Mouse (Mus musculus) cortical plate, adult 2 months (tissue): Measurements from ENCODE around the gene Sfta2. TPM values are rescaled to one million over a fixed set of nuclear protein-coding genes. Genes with fewer than 3 reads are reported as not detected.

ENCODE experiments used
- H3K27ac ChIP-seq: fragments of 200-500 bp; 2 replicates; pipeline ENCODE4 v1.5.1; 2012; ENCODE audit warnings: low read length, control low read depth, inconsistent platforms; ENCODE audit not compliant: insufficient read depth
- H3K4me1 ChIP-seq: fragments of 200-500 bp; 2 replicates; pipeline ENCODE4 v1.6.1; 2011; ENCODE audit warnings: low read length; ENCODE audit not compliant: control insufficient read depth, insufficient read depth
- H3K4me3 ChIP-seq: fragments of 200-500 bp; 2 replicates; pipeline ENCODE4 v1.5.1; 2011; ENCODE audit warnings: mild to moderate bottlenecking, low read length, control low read depth; ENCODE audit not compliant: insufficient read depth
- CTCF ChIP-seq: fragments of 200-500 bp; IDR thresholded peaks from 2 replicates; pipeline ENCODE4 v1.5.1; 2011; ENCODE audit warnings: mild to moderate bottlenecking, control low read depth, low read length; ENCODE audit not compliant: insufficient read depth; ENCODE audit errors: extremely low read depth
- POLR2A ChIP-seq: fragments of 200-500 bp; IDR thresholded peaks from 2 replicates; pipeline ENCODE4 v1.6.1; 2011; ENCODE audit warnings: mild to moderate bottlenecking, low read length, control low read depth; ENCODE audit not compliant: insufficient read depth; ENCODE audit errors: extremely low read depth
- polyA plus RNA-seq: library from polyadenylated mRNA; depleted of rRNA; stranded (reverse); fragments of >200 nt; gene quantifications from 2 replicates; pipeline ENCODE4 v1.2.3, GENCODE M21; 2012; rRNA removed

The Sfta2 gene
- polyA plus RNA-seq, 1 experiment, result not detected

- Histone ChIP-seq H3K4me3 (no peak overlapping the region), H3K4me1 (peaks cover 6% of the 10 kb centered on the region), H3K27ac (no peak overlapping the region)
- TF ChIP-seq POLR2A, result no peak
- TF ChIP-seq CTCF, result no peak
These were observed 91.0 kb downstream of the Sfta2 start for GRCm38 (mm10) chr17:35692368-35692767.

- H3K4me3 ChIP-seq, result no peak overlapping the region
- no peak overlapping the region for H3K27ac ChIP-seq
- no peak for TF ChIP-seq CTCF
- TF ChIP-seq POLR2A, result no peak
- H3K4me1 ChIP-seq, result peaks cover 13% of the 10 kb centered on the region
These were observed 92.6 kb downstream of the Sfta2 start for GRCm38 (mm10) chr17:35693906-35694305.

- no peak overlapping the region for H3K27ac ChIP-seq
- peaks cover 13% of the 10 kb centered on the region for H3K4me1 ChIP-seq
- H3K4me3 ChIP-seq, result no peak overlapping the region
- TF ChIP-seq POLR2A (no peak), CTCF (peak; percentile 29; the same call in 1 of the 2 replicates)
These were observed 93.9 kb downstream of the Sfta2 start for GRCm38 (mm10) chr17:35695289-35695688.

GRCm38 (mm10) chr17:35696691-35697090, 95.3 kb downstream of the Sfta2 start:
- Histone ChIP-seq H3K4me1 (peaks cover 13% of the 10 kb centered on the region), H3K27ac (peak overlapping the region; percentile 92), H3K4me3 (peak overlapping the region; percentile 29)
- TF ChIP-seq POLR2A (no peak), CTCF (no peak)

- TF ChIP-seq CTCF (no peak), POLR2A (no peak)
- H3K4me3 ChIP-seq, result peak overlapping the region; percentile 29
- peak overlapping the region; percentile 92 for H3K27ac ChIP-seq
- H3K4me1 ChIP-seq, result peaks cover 13% of the 10 kb centered on the region
These were observed 96.0 kb downstream of the Sfta2 start for GRCm38 (mm10) chr17:35697429-35697758.

GRCm38 (mm10) chr17:35697759-35698500, 96.6 kb downstream of the Sfta2 start:
- TF ChIP-seq POLR2A, result peak; percentile 39; the same call in 1 of the 2 replicates
- no peak for TF ChIP-seq CTCF
- H3K4me1 ChIP-seq, result peaks cover 13% of the 10 kb centered on the region
- H3K27ac ChIP-seq, result peak overlapping the region; percentile 92

GRCm38 (mm10) chr17:35698501-35698883, 97.1 kb downstream of the Sfta2 start:
- TF ChIP-seq POLR2A, result no peak
- no peak for TF ChIP-seq CTCF

More at GRCm38 (mm10) chr17:35697759-35698500, 96.6 kb downstream of the Sfta2 start:
- H3K4me3 ChIP-seq, result peak overlapping the region; percentile 29

GRCm38 (mm10) chr17:35699919-35700318, 98.6 kb downstream of the Sfta2 start:
- no peak for TF ChIP-seq POLR2A
- H3K4me1 ChIP-seq, result peaks cover 11% of the 10 kb centered on the region

More at GRCm38 (mm10) chr17:35698501-35698883, 97.1 kb downstream of the Sfta2 start:
- Histone ChIP-seq H3K4me3 (peak overlapping the region; percentile 29), H3K4me1 (peaks cover 12% of the 10 kb centered on the region), H3K27ac (peak overlapping the region; percentile 92)

More at GRCm38 (mm10) chr17:35699919-35700318, 98.6 kb downstream of the Sfta2 start:
- Histone ChIP-seq H3K4me3 (peak overlapping the region; percentile 54), H3K27ac (peak overlapping the region; percentile 62)

Other genes with a start within 250 kb of the Sfta2 start
- 6.2 and 6.5 TPM in 2 replicates for gene H2-Q4, start 221.9 kb upstream of the Sfta2 start, polyA plus RNA-seq
- 1.2 and 1.7 TPM in 2 replicates for gene H2-Q6, start 176.7 kb upstream of the Sfta2 start, polyA plus RNA-seq
- gene H2-Q7, start 162.4 kb upstream of the Sfta2 start, polyA plus RNA-seq, result 1.2 and 1.9 TPM in 2 replicates
- gene H2-Q10, start 131.5 kb upstream of the Sfta2 start, polyA plus RNA-seq, result 0.04 and 0.09 TPM in 2 replicates
- gene Pou5f1, start 95.5 kb upstream of the Sfta2 start, polyA plus RNA-seq, result not detected in 2 replicates
- gene Tcf19, start 84.7 kb upstream of the Sfta2 start, polyA plus RNA-seq, result 10.3 and 11.9 TPM in 2 replicates
- gene Cchcr1, start 84.4 kb upstream of the Sfta2 start, polyA plus RNA-seq, result 14.2 and 14.5 TPM in 2 replicates
- gene Psors1c2, start 68.3 kb upstream of the Sfta2 start, polyA plus RNA-seq, result 1.1 and 1.2 TPM in 2 replicates
- 1.8 and 1.9 TPM in 2 replicates for gene Cdsn, start 49.4 kb upstream of the Sfta2 start, polyA plus RNA-seq
- gene 2300002M23Rik, start 34.1 kb upstream of the Sfta2 start, polyA plus RNA-seq, result not detected in 2 replicates
- 0.09 and 0.10 TPM in 2 replicates for gene Gm9573, start 25.1 kb downstream of the Sfta2 start, polyA plus RNA-seq
- 0.06 TPM in 1 of 2 replicates, not detected in the other for gene Mucl3, start 42.1 kb downstream of the Sfta2 start, polyA plus RNA-seq
- 34.5 and 38.9 TPM in 2 replicates for gene Vars2, start 66.0 kb downstream of the Sfta2 start, polyA plus RNA-seq
- gene Gtf2h4, start 72.2 kb downstream of the Sfta2 start, polyA plus RNA-seq, result 29.8 and 32.9 TPM in 2 replicates
- 42.8 and 44.9 TPM in 2 replicates for gene Ddr1, start 103.1 kb downstream of the Sfta2 start, polyA plus RNA-seq
- gene Ier3, start 220.1 kb downstream of the Sfta2 start, polyA plus RNA-seq, result 13.4 and 18.4 TPM in 2 replicates
- gene Flot1, start 221.7 kb downstream of the Sfta2 start, polyA plus RNA-seq, result 212 and 223 TPM in 2 replicates
- 453 and 474 TPM in 2 replicates for gene Tubb5, start 236.8 kb downstream of the Sfta2 start, polyA plus RNA-seq
- 7.7 and 8.4 TPM in 2 replicates for gene Mdc1, start 240.0 kb downstream of the Sfta2 start, polyA plus RNA-seq